8 mouse cellular contexts compared by ENCODE assay signal in the genomic region with DNA sequence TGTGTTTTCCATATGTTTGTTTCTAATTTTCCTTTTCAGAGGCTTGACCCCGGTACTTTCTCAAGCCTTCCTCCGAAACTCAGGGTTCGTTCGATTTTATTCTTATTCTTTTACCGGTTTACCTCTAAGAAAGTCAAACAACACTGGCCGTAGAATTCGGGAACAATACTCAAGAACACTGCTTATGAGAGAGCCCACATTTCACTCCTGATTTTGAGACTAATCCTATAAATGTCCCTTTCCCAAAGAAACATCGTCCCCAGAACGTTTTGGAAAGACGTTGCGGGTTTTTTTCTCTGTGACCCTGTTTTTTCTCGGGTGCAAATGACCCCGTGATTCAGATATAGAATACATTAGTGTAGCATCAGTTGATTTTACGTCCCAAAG. TPM values are rescaled to one million over a fixed set of nuclear protein-coding genes. Genes with fewer than 3 reads are reported as not detected.
DNase-seq lines count a peak whose midpoint lies in the region; ATAC-seq and TF ChIP-seq lines count a peak whose summit lies in the region.

No protein-coding gene starts in this region.

- peak overlapping the region; percentile 77 for H3K4me3 ChIP-seq in heart, embryonic 16.5 days (ENCODE audit: low read length)
- peak overlapping the region; percentile 63 for H3K4me3 ChIP-seq in forebrain, postnatal 0 days (ENCODE audit: low read depth, low read length)

- peaks cover 4% of the 10 kb centered on the region; the same call in 1 of the 2 replicates for H3K4me1 ChIP-seq in heart, embryonic 16.5 days (ENCODE audit: control insufficient read depth, insufficient read depth, low read length)
- no peaks in the 10 kb centered on the region for H3K4me1 ChIP-seq in forebrain, postnatal 0 days (ENCODE audit: insufficient read depth)

- ATAC-seq in heart, embryonic 16.5 days (replicated peaks; ENCODE audit: extremely low read depth, insufficient read depth, low FRiP score): peak; percentile 5
- peak; percentile 12 for ATAC-seq in forebrain, postnatal 0 days

- H3K36me3 ChIP-seq in heart, embryonic 16.5 days (ENCODE audit: control insufficient read depth, insufficient read depth): no peaks in the 10 kb centered on the region
- H3K36me3 ChIP-seq in forebrain, postnatal 0 days (ENCODE audit: insufficient read depth): no peaks in the 10 kb centered on the region

- H3K27ac ChIP-seq in heart, embryonic 16.5 days (ENCODE audit: low read length): no peak overlapping the region
- H3K27ac ChIP-seq in forebrain, postnatal 0 days (ENCODE audit: low read depth, low read length): peak overlapping the region; percentile 80

- intact Hi-C loops in heart, postnatal 25 days (cut with DNase I): no loop called here

- no peak for TF ChIP-seq CTCF in forebrain, postnatal 0 days (IDR thresholded peaks at IDR 0.05; ENCODE audit: low read depth)

- WGBS in heart, embryonic 16.5 days: 4% methylated on average over 14 of the region's 14 CpGs
- 4% methylated on average over 14 of the region's 14 CpGs for WGBS in forebrain, postnatal 0 days

- H3K9ac ChIP-seq in heart, embryonic 16.5 days (ENCODE audit: low read length): peak overlapping the region; percentile 64; the same call in 1 of the 2 replicates
- peak overlapping the region; percentile 59 for H3K9ac ChIP-seq in forebrain, postnatal 0 days

- DNase-seq in heart, postnatal 25 days (ENCODE audit: low spot score): no peak
- DNase-seq in MN1 (ENCODE audit: low spot score): peak; percentile 36
- no peak for DNase-seq in forebrain, postnatal 0 days
- DNase-seq in mesoderm, embryonic 11.5 days (ENCODE audit: low read depth, low spot score): peak; percentile 23
- no peak for DNase-seq in cerebellum, adult 11-12 months
- DNase-seq in frontal cortex, postnatal 36 days (ENCODE audit: low spot score in 2 of 2): no peak
- no peak for DNase-seq in layer of hippocampus, adult 9-11 months

- H3K27me3 ChIP-seq in heart, embryonic 16.5 days (ENCODE audit: control insufficient read depth, insufficient read depth, low read length): no peaks in the 10 kb centered on the region
- H3K27me3 ChIP-seq in forebrain, postnatal 0 days (ENCODE audit: insufficient read depth, low read length): no peaks in the 10 kb centered on the region

- H3K9me3 ChIP-seq in heart, embryonic 16.5 days (replicated peaks; ENCODE audit: control insufficient read depth, low read length): no peaks in the 10 kb centered on the region; the same call in 1 of the 2 replicates
- no peaks in the 10 kb centered on the region for H3K9me3 ChIP-seq in forebrain, postnatal 0 days (ENCODE audit: low read length)

- peak overlapping the region; percentile 68 for H3K4me2 ChIP-seq in heart, embryonic 16.5 days (ENCODE audit: low read depth, low read length)
- peak overlapping the region; percentile 49 for H3K4me2 ChIP-seq in forebrain, postnatal 0 days (ENCODE audit: low read depth)

RNA-seq across cellular contexts. Expression of gene Fcgr3, which starts 19.7 kb away (rescaled TPM):
- 10.2 and 10.7 TPM in 2 replicates for polyA plus RNA-seq in heart, embryonic 16.5 days (2015; fragmentation: Nextera tagmentation; extraction: Ambion mirVana)
- total RNA-seq in heart, postnatal 25 days (2021): 10 to 100 TPM; 12.5 to 15.6 TPM
- total RNA-seq in forebrain, postnatal 0 days (2014; rRNA removed): 13.5 and 14.9 TPM in 2 replicates
- 13.9 and 14.6 TPM in 2 replicates for polyA plus RNA-seq in forebrain, postnatal 0 days (2015; fragmentation: Nextera tagmentation; extraction: Ambion mirVana)

RNA-seq across cellular contexts. Expression of gene Fcgr4, which starts 26.4 kb away (rescaled TPM):
- 1.1 and 1.3 TPM in 2 replicates for polyA plus RNA-seq in heart, embryonic 16.5 days (2015; fragmentation: Nextera tagmentation; extraction: Ambion mirVana)
- under 1 TPM; 0.34 to 0.52 TPM for total RNA-seq in heart, postnatal 25 days (2021)
- 0.76 TPM in 1 of 2 replicates, not detected in the other for total RNA-seq in forebrain, postnatal 0 days (2014; rRNA removed)
- polyA plus RNA-seq in forebrain, postnatal 0 days (2015; fragmentation: Nextera tagmentation; extraction: Ambion mirVana): 0.44 and 0.67 TPM in 2 replicates

Comparison
In these comparisons a context has a peak if more than half of its experiments do, and no peak if none do; other contexts are left out.
1. DNase-seq: peak in MN1 (single experiment) and mesoderm, embryonic 11.5 days (single experiment); none in heart, postnatal 25 days (single experiment), forebrain, postnatal 0 days (single experiment), cerebellum, adult 11-12 months (single experiment), frontal cortex, postnatal 36 days (0 of 2) and layer of hippocampus, adult 9-11 months (single experiment).